Mouse (Mus musculus): ENCODE results near the gene Atp5e. TPM values are rescaled to one million over a fixed set of nuclear protein-coding genes. Genes with fewer than 3 reads are reported as not detected.

The Atp5e gene
- polyA plus RNA-seq, 1 experiment from 2014 or later: 545 TPM

Other genes starting within 250 kb of the Atp5e start
- gene Gnas, start 179.8 kb downstream of the Atp5e start, polyA plus RNA-seq (2016; fragmentation: Nextera tagmentation; extraction: Ambion mirVana): 565 and 587 TPM in 2 replicates
- gene Gm20721, start 117.4 kb downstream of the Atp5e start, polyA plus RNA-seq (2016; fragmentation: Nextera tagmentation; extraction: Ambion mirVana): 23.2 and 33.5 TPM in 2 replicates
- gene Nelfcd, start 48.3 kb downstream of the Atp5e start, polyA plus RNA-seq (2016; fragmentation: Nextera tagmentation; extraction: Ambion mirVana): 99.2 and 100 TPM in 2 replicates
- gene Ctsz, start 25.1 kb downstream of the Atp5e start, polyA plus RNA-seq (2016; fragmentation: Nextera tagmentation; extraction: Ambion mirVana): 102 and 111 TPM in 2 replicates
- 48.2 and 55.7 TPM in 2 replicates for gene Tubb1, start 13.4 kb downstream of the Atp5e start, polyA plus RNA-seq (2016; fragmentation: Nextera tagmentation; extraction: Ambion mirVana)
- 113 and 115 TPM in 2 replicates for gene Prelid3b, start 9.0 kb upstream of the Atp5e start, polyA plus RNA-seq (2016; fragmentation: Nextera tagmentation; extraction: Ambion mirVana)
- gene Zfp831, start 179.4 kb upstream of the Atp5e start, polyA plus RNA-seq (2016; fragmentation: Nextera tagmentation; extraction: Ambion mirVana): 0.01 and 0.06 TPM in 2 replicates

All from liver, embryonic 12.5 days (tissue).